Mouse (Mus musculus) macrophage (primary cell): ENCODE results near the gene Kif1a. TPM values are rescaled to one million over a fixed set of nuclear protein-coding genes. Genes with fewer than 3 reads are reported as not detected.

Experiments
- H3K27ac ChIP-seq: fragments of 350-480 bp; formaldehyde crosslinking; 2 replicates; pipeline ENCODE4 v1.9.0; 2021
- H3K36me3 ChIP-seq: fragments of 350-480 bp; formaldehyde crosslinking; 2 replicates; pipeline ENCODE4 v1.9.0; 2021; ENCODE audit errors: inconsistent target
- H3K4me3 ChIP-seq: fragments of 350-480 bp; formaldehyde crosslinking; 2 replicates; pipeline ENCODE4 v1.9.0; 2021; ENCODE audit errors: inconsistent target
- H3K79me2 ChIP-seq: fragments of 350-480 bp; formaldehyde crosslinking; 2 replicates; pipeline ENCODE4 v1.9.0; 2021; ENCODE audit errors: inconsistent target
- WGBS: methylation state at CpG from one replicate; pipeline ENCODE4 v1.1.7; 2026; ENCODE audit warnings: inconsistent platforms; ENCODE audit not compliant: missing documents; 5-methylcytosine and 5-hydroxymethylcytosine counted together
- polyA plus RNA-seq: library from polyadenylated mRNA; stranded (reverse); fragments of 250-400 nt; gene quantifications from 3 replicates; pipeline ENCODE4 v1.2.4, GENCODE M21; 2018; ENCODE audit warnings: inconsistent platforms
- total RNA-seq, 78 experiments: library from RNA; depleted of rRNA; stranded (reverse); fragments of 250-400 nt; gene quantifications; 1 replicate in 9 of 78; 2 replicates in 24 of 78; 3 replicates in 43 of 78; 4 replicates in 2 of 78; pipeline ENCODE4 v1.2.4; 2018; ENCODE audit warnings: inconsistent platforms in 56 of 78

Gene Kif1a
- 1 to 10 TPM in 25 of 26 experiments, under 1 TPM in 1; 1.00 to 7.3 (median 2.5) TPM for total RNA-seq (2018; cell fraction: chromatin; rRNA removed)
- under 1 TPM; 0.26 to 0.88 (median 0.47) TPM for total RNA-seq (2018; cell fraction: cytosol; rRNA removed)
- 1 to 10 TPM in 12 of 26 experiments, under 1 TPM in 14; 0.34 to 4.8 (median 0.98) TPM for total RNA-seq (2018; cell fraction: nucleus; rRNA removed)
- polyA plus RNA-seq: 0.25 to 2.8 TPM (median 0.27 TPM) in 3 replicates

- no peak within 1 kb of the TSS for H3K27ac ChIP-seq
- H3K4me3 ChIP-seq: no peak within 1 kb of the TSS
- no peaks in the 10 kb centered on the region for H3K79me2 ChIP-seq
- no peaks in the 10 kb centered on the region for H3K36me3 ChIP-seq
- WGBS: 4% methylated on average over 39 of the region's 39 CpGs
Observed at GRCm38 (mm10) chr1:93101571-93102061, at the start of gene Kif1a. Gene Kif1a (minus strand): TSS chr1:93101951.

- WGBS: 60% methylated on average over 2 of the region's 2 CpGs
- Histone ChIP-seq H3K4me3 (no peak overlapping the region), H3K79me2 (no peaks in the 10 kb centered on the region), H3K27ac (no peak overlapping the region), H3K36me3 (no peaks in the 10 kb centered on the region)
Observed at GRCm38 (mm10) chr1:93150907-93151661, 49.3 kb upstream of the Kif1a start.

GRCm38 (mm10) chr1:93144176-93144575, 42.4 kb upstream of the Kif1a start:
- H3K4me3 ChIP-seq: no peak overlapping the region
- no peaks in the 10 kb centered on the region for H3K36me3 ChIP-seq
- no peak overlapping the region for H3K27ac ChIP-seq
- H3K79me2 ChIP-seq: no peaks in the 10 kb centered on the region
- 70% methylated on average over 9 of the region's 9 CpGs for WGBS

- WGBS: 60% methylated on average over 1 of the region's 1 CpGs
- H3K4me3 ChIP-seq: no peak overlapping the region
- no peaks in the 10 kb centered on the region for H3K36me3 ChIP-seq
- H3K79me2 ChIP-seq: no peaks in the 10 kb centered on the region
- H3K27ac ChIP-seq: no peak overlapping the region
Observed at GRCm38 (mm10) chr1:93142871-93143270, 41.1 kb upstream of the Kif1a start.

- H3K79me2 ChIP-seq: no peaks in the 10 kb centered on the region
- H3K27ac ChIP-seq: no peak overlapping the region
- 89% methylated on average over 7 of the region's 7 CpGs for WGBS
- no peaks in the 10 kb centered on the region for H3K36me3 ChIP-seq
- H3K4me3 ChIP-seq: no peak overlapping the region
Observed at GRCm38 (mm10) chr1:93139713-93140112, 38.0 kb upstream of the Kif1a start.

- Histone ChIP-seq H3K27ac (no peak overlapping the region), H3K4me3 (no peak overlapping the region), H3K36me3 (no peaks in the 10 kb centered on the region), H3K79me2 (no peaks in the 10 kb centered on the region)
- 78% methylated on average over 6 of the region's 6 CpGs for WGBS
Observed at GRCm38 (mm10) chr1:93138534-93138933, 36.8 kb upstream of the Kif1a start.

- Histone ChIP-seq H3K79me2 (no peaks in the 10 kb centered on the region), H3K36me3 (no peaks in the 10 kb centered on the region), H3K27ac (no peak within 1 kb of the TSS), H3K4me3 (no peak within 1 kb of the TSS)
- 93% methylated on average over 12 of the region's 12 CpGs for WGBS
Observed at GRCm38 (mm10) chr1:93135036-93135526, 33.3 kb upstream of the Kif1a start, which contains the start of gene Agxt. Gene Agxt (plus strand): TSS chr1:93135240.

GRCm38 (mm10) chr1:93132676-93133075, 30.9 kb upstream of the Kif1a start:
- no peaks in the 10 kb centered on the region for H3K36me3 ChIP-seq
- no peak overlapping the region for H3K27ac ChIP-seq
- no peak overlapping the region for H3K4me3 ChIP-seq
- 72% methylated on average over 8 of the region's 8 CpGs for WGBS
- H3K79me2 ChIP-seq: no peaks in the 10 kb centered on the region

GRCm38 (mm10) chr1:93130242-93130983, 28.7 kb upstream of the Kif1a start:
- no peak overlapping the region for H3K27ac ChIP-seq
- WGBS: 85% methylated on average over 10 of the region's 10 CpGs
- no peaks in the 10 kb centered on the region for H3K79me2 ChIP-seq
- H3K4me3 ChIP-seq: no peak overlapping the region
- no peaks in the 10 kb centered on the region for H3K36me3 ChIP-seq

- H3K79me2 ChIP-seq: no peaks in the 10 kb centered on the region
- WGBS: 58% methylated on average over 6 of the region's 6 CpGs
- H3K4me3 ChIP-seq: no peak overlapping the region
Observed at GRCm38 (mm10) chr1:93128710-93129349, 27.1 kb upstream of the Kif1a start.

GRCm38 (mm10) chr1:93128209-93128608, 26.5 kb upstream of the Kif1a start:
- no peaks in the 10 kb centered on the region for H3K36me3 ChIP-seq
- H3K79me2 ChIP-seq: no peaks in the 10 kb centered on the region
- H3K27ac ChIP-seq: no peak overlapping the region
- WGBS: 89% methylated on average over 8 of the region's 8 CpGs
- H3K4me3 ChIP-seq: no peak overlapping the region

More at GRCm38 (mm10) chr1:93128710-93129349, 27.1 kb upstream of the Kif1a start:
- no peaks in the 10 kb centered on the region for H3K36me3 ChIP-seq
- no peak overlapping the region for H3K27ac ChIP-seq

- Histone ChIP-seq H3K27ac (0 out of 2 replicates have a peak overlapping the region, but pooled peaks have one; percentile 2), H3K79me2 (no peaks in the 10 kb centered on the region), H3K4me3 (no peak overlapping the region), H3K36me3 (no peaks in the 10 kb centered on the region)
- 6% methylated on average over 5 of the region's 5 CpGs for WGBS
Observed at GRCm38 (mm10) chr1:93125256-93125655, 23.5 kb upstream of the Kif1a start.

- WGBS: 25% methylated on average over 8 of the region's 8 CpGs
- Histone ChIP-seq H3K79me2 (no peaks in the 10 kb centered on the region), H3K27ac (no peak overlapping the region), H3K36me3 (no peaks in the 10 kb centered on the region), H3K4me3 (no peak overlapping the region)
Observed at GRCm38 (mm10) chr1:93124066-93124465, 22.3 kb upstream of the Kif1a start.

- Histone ChIP-seq H3K36me3 (no peaks in the 10 kb centered on the region), H3K79me2 (no peaks in the 10 kb centered on the region), H3K4me3 (no peak overlapping the region), H3K27ac (no peak overlapping the region)
- 86% methylated on average over 11 of the region's 11 CpGs for WGBS
Observed at GRCm38 (mm10) chr1:93123179-93123854, 21.6 kb upstream of the Kif1a start.
